Mouse (Mus musculus): Measurements from ENCODE around the gene Fyb. TPM values are rescaled to one million over a fixed set of nuclear protein-coding genes. Genes with fewer than 3 reads are reported as not detected.

The Fyb gene
- polyA plus RNA-seq (2014; fragmentation: Nextera tagmentation; extraction: Ambion mirVana), result 4.2 and 4.9 TPM in 2 replicates

- H3K27me3 ChIP-seq (ENCODE audit: control insufficient read depth, insufficient read depth, low read length), result no peaks in the 10 kb centered on the region
- ATAC-seq (ENCODE audit: low FRiP score), result no peak
- WGBS, result 86% methylated on average over 8 of the region's 8 CpGs
Measured at GRCm38 (mm10) chr15:6522653-6523167, at the start of gene Fyb. TSS of gene Fyb (plus strand) at chr15:6522853.

DNA sequence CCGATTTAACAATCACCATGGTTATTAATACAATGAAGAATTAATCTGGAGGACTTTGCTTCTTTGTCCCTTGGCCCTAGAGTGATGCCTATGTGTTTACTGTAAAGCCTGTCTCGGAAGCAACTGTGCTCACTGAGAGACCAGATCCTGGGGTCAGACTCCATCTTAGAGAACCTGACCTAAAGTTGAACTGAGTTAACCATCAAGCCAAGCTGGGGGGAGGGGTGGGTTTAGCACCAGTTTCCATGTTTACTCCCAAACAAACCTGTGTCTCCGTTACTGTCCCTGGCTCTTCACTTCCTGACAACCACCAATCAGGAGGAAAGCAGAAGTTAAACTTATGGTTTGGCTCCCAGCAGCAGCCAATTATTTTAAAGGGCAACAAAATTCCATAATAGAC is 39.1 kb upstream of the Fyb start:
- no peak overlapping the region for H3K9ac ChIP-seq
- WGBS, result 80% methylated on average over 3 of the region's 3 CpGs
- no peaks in the 10 kb centered on the region for H3K27me3 ChIP-seq (ENCODE audit: control insufficient read depth, insufficient read depth, low read length)
- ATAC-seq (ENCODE audit: low FRiP score) (no peak), DNase-seq (ENCODE audit: low spot score) (no peak)
- H3K4me1 ChIP-seq (replicated peaks; ENCODE audit: control insufficient read depth, insufficient read depth, low read length), result no peaks in the 10 kb centered on the region
- no peak overlapping the region for H3K4me2 ChIP-seq (replicated peaks)
- H3K4me3 ChIP-seq (replicated peaks; ENCODE audit: low read length), result no peak overlapping the region
- H3K9me3 ChIP-seq (ENCODE audit: control insufficient read depth, low read length), result no peaks in the 10 kb centered on the region
- no peaks in the 10 kb centered on the region for H3K36me3 ChIP-seq (replicated peaks; ENCODE audit: control insufficient read depth, insufficient read depth)
- no peak overlapping the region for H3K27ac ChIP-seq

More at GRCm38 (mm10) chr15:6522653-6523167, at the start of gene Fyb:
- no peak within 1 kb of the TSS for H3K4me2 ChIP-seq (replicated peaks)
- H3K36me3 ChIP-seq (replicated peaks; ENCODE audit: control insufficient read depth, insufficient read depth), result no peaks in the 10 kb centered on the region
- no peaks in the 10 kb centered on the region for H3K4me1 ChIP-seq (replicated peaks; ENCODE audit: control insufficient read depth, insufficient read depth, low read length)
- no peak within 1 kb of the TSS for H3K9ac ChIP-seq
- H3K27ac ChIP-seq, result no peak within 1 kb of the TSS
- no peaks in the 10 kb centered on the region for H3K9me3 ChIP-seq (ENCODE audit: control insufficient read depth, low read length)
- no peak for DNase-seq (ENCODE audit: low spot score)
- no peak within 1 kb of the TSS for H3K4me3 ChIP-seq (replicated peaks; ENCODE audit: low read length)

DNA sequence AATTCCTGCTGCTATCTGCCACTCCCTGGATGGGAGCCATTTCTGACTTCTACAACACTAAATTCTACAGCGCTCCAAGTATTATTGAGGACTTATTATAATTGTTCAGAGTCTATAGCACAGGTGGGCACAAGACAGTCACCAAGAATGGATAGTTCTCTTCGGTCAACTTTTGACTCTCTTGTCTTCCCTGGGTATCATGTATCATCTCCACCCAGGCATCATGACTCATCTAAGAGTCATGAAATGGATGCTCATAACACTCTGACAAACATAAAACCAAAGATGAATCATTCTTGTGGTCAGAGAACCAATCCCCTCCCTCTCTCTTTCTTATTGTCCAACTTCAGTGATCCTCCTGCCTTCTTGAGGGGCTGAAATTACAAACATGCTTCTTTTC is 30.3 kb upstream of the Fyb start:
- ATAC-seq (ENCODE audit: low FRiP score), result no peak
- no peak overlapping the region for H3K4me2 ChIP-seq (replicated peaks)
- WGBS, result 95% methylated on average over 2 of the region's 2 CpGs

DNA sequence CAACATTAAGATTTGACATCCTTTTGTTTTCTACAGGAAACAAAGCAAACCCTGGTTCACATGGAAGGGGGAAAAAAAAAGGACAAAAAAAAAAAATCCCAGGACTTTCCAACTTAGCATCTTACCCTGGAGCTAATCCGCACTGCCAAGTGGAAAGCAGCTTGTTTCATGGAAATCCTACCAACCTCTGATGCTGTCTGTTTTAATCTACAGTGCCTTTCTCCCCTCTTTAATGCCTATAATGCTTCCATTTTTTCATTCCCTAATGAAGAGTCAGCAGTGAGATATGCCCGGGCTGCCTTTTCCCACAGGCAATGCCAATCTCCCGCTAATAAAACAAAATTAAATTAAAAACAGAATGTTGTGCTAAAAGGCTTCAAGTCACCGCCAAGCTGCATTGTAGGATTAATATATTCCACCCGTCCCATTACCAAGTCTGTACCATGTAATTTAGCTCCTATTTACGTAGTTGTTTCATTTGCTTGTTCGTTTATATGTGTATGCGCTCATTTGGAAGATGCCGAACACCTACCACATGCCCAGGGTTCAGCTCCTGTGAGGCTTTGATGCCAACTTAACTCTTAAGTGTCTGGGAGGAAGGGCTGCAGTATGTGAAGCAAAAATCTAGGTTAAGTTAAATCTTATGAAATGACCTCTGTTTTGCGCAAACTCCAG is 24.1 kb upstream of the Fyb start:
- H3K27me3 ChIP-seq (ENCODE audit: control insufficient read depth, insufficient read depth, low read length), result no peaks in the 10 kb centered on the region
- H3K9ac ChIP-seq, result no peak overlapping the region
- peak; percentile 75 for ATAC-seq (ENCODE audit: low FRiP score)
- H3K4me1 ChIP-seq (replicated peaks; ENCODE audit: control insufficient read depth, insufficient read depth, low read length), result no peaks in the 10 kb centered on the region
- no peak for DNase-seq (ENCODE audit: low spot score)
- peak overlapping the region; percentile 20; the same call in 1 of the 2 replicates for H3K4me2 ChIP-seq (replicated peaks)
- WGBS, result 55% methylated on average over 10 of the region's 10 CpGs
- 0 out of 2 replicates have a peak overlapping the region, but pooled peaks have one; percentile 9 for H3K27ac ChIP-seq
- no peaks in the 10 kb centered on the region for H3K9me3 ChIP-seq (ENCODE audit: control insufficient read depth, low read length)
- H3K36me3 ChIP-seq (replicated peaks; ENCODE audit: control insufficient read depth, insufficient read depth), result no peaks in the 10 kb centered on the region
- H3K4me3 ChIP-seq (replicated peaks; ENCODE audit: low read length), result no peak overlapping the region

More for the DNA sequence above, 30.3 kb upstream of the Fyb start:
- H3K9ac ChIP-seq, result no peak overlapping the region
- no peak for DNase-seq (ENCODE audit: low spot score)
- H3K4me1 ChIP-seq (replicated peaks; ENCODE audit: control insufficient read depth, insufficient read depth, low read length), result no peaks in the 10 kb centered on the region
- no peak overlapping the region for H3K4me3 ChIP-seq (replicated peaks; ENCODE audit: low read length)
- no peaks in the 10 kb centered on the region for H3K27me3 ChIP-seq (ENCODE audit: control insufficient read depth, insufficient read depth, low read length)
- no peak overlapping the region for H3K27ac ChIP-seq
- no peaks in the 10 kb centered on the region for H3K36me3 ChIP-seq (replicated peaks; ENCODE audit: control insufficient read depth, insufficient read depth)
- no peaks in the 10 kb centered on the region for H3K9me3 ChIP-seq (ENCODE audit: control insufficient read depth, low read length)

GRCm38 (mm10) chr15:6500787-6501186 is 21.9 kb upstream of the Fyb start:
- Histone ChIP-seq H3K9me3 (ENCODE audit: control insufficient read depth, low read length) (no peaks in the 10 kb centered on the region), H3K27me3 (ENCODE audit: control insufficient read depth, insufficient read depth, low read length) (no peaks in the 10 kb centered on the region), H3K27ac (no peak overlapping the region), H3K36me3 (replicated peaks; ENCODE audit: control insufficient read depth, insufficient read depth) (no peaks in the 10 kb centered on the region), H3K4me1 (replicated peaks; ENCODE audit: control insufficient read depth, insufficient read depth, low read length) (no peaks in the 10 kb centered on the region), H3K4me2 (replicated peaks) (no peak overlapping the region), H3K4me3 (replicated peaks; ENCODE audit: low read length) (no peak overlapping the region), H3K9ac (no peak overlapping the region)
- WGBS, result 69% methylated on average over 1 of the region's 1 CpGs
- DNase-seq (ENCODE audit: low spot score) (no peak), ATAC-seq (ENCODE audit: low FRiP score) (no peak)

GRCm38 (mm10) chr15:6517525-6517924 is 5.1 kb upstream of the Fyb start:
- Histone ChIP-seq H3K4me3 (replicated peaks; ENCODE audit: low read length) (no peak overlapping the region), H3K9me3 (ENCODE audit: control insufficient read depth, low read length) (no peaks in the 10 kb centered on the region), H3K27me3 (ENCODE audit: control insufficient read depth, insufficient read depth, low read length) (no peaks in the 10 kb centered on the region), H3K36me3 (replicated peaks; ENCODE audit: control insufficient read depth, insufficient read depth) (no peaks in the 10 kb centered on the region), H3K4me2 (replicated peaks) (no peak overlapping the region), H3K9ac (no peak overlapping the region), H3K4me1 (replicated peaks; ENCODE audit: control insufficient read depth, insufficient read depth, low read length) (no peaks in the 10 kb centered on the region), H3K27ac (no peak overlapping the region)
- ATAC-seq (ENCODE audit: low FRiP score), result no peak
- no peak for DNase-seq (ENCODE audit: low spot score)
- 97% methylated on average over 1 of the region's 1 CpGs for WGBS

- Histone ChIP-seq H3K9ac (no peak overlapping the region), H3K27ac (no peak overlapping the region), H3K27me3 (ENCODE audit: control insufficient read depth, insufficient read depth, low read length) (no peaks in the 10 kb centered on the region), H3K36me3 (replicated peaks; ENCODE audit: control insufficient read depth, insufficient read depth) (no peaks in the 10 kb centered on the region), H3K4me3 (replicated peaks; ENCODE audit: low read length) (no peak overlapping the region), H3K4me1 (replicated peaks; ENCODE audit: control insufficient read depth, insufficient read depth, low read length) (no peaks in the 10 kb centered on the region), H3K9me3 (ENCODE audit: control insufficient read depth, low read length) (no peaks in the 10 kb centered on the region), H3K4me2 (replicated peaks) (no peak overlapping the region)
- ATAC-seq (ENCODE audit: low FRiP score) (no peak), DNase-seq (ENCODE audit: low spot score) (no peak)
- 92% methylated on average over 19 of the region's 19 CpGs for WGBS
Measured at GRCm38 (mm10) chr15:6519417-6520255, 3.0 kb upstream of the Fyb start.

GRCm38 (mm10) chr15:6520505-6521155 is 2.0 kb upstream of the Fyb start:
- no peak for DNase-seq (ENCODE audit: low spot score)
- Histone ChIP-seq H3K9ac (no peak overlapping the region), H3K36me3 (replicated peaks; ENCODE audit: control insufficient read depth, insufficient read depth) (no peaks in the 10 kb centered on the region), H3K27ac (no peak overlapping the region), H3K4me3 (replicated peaks; ENCODE audit: low read length) (no peak overlapping the region), H3K4me1 (replicated peaks; ENCODE audit: control insufficient read depth, insufficient read depth, low read length) (no peaks in the 10 kb centered on the region), H3K4me2 (replicated peaks) (no peak overlapping the region), H3K9me3 (ENCODE audit: control insufficient read depth, low read length) (no peaks in the 10 kb centered on the region), H3K27me3 (ENCODE audit: control insufficient read depth, insufficient read depth, low read length) (no peaks in the 10 kb centered on the region)
- 89% methylated on average over 10 of the region's 10 CpGs for WGBS
- no peak for ATAC-seq (ENCODE audit: low FRiP score)

GRCm38 (mm10) chr15:6524801-6525200 is 2.1 kb downstream of the Fyb start:
- Histone ChIP-seq H3K36me3 (replicated peaks; ENCODE audit: control insufficient read depth, insufficient read depth) (no peaks in the 10 kb centered on the region), H3K4me2 (replicated peaks) (no peak overlapping the region), H3K9me3 (ENCODE audit: control insufficient read depth, low read length) (no peaks in the 10 kb centered on the region), H3K4me3 (replicated peaks; ENCODE audit: low read length) (no peak overlapping the region), H3K4me1 (replicated peaks; ENCODE audit: control insufficient read depth, insufficient read depth, low read length) (no peaks in the 10 kb centered on the region), H3K27me3 (ENCODE audit: control insufficient read depth, insufficient read depth, low read length) (no peaks in the 10 kb centered on the region), H3K27ac (no peak overlapping the region), H3K9ac (no peak overlapping the region)
- ATAC-seq (ENCODE audit: low FRiP score) (no peak), DNase-seq (ENCODE audit: low spot score) (no peak)
- WGBS, result 95% methylated on average over 2 of the region's 2 CpGs
